Mouse (Mus musculus) erythroblast, adult 5-6 weeks (primary cell): ENCODE results near the gene Gm20388. TPM values are rescaled to one million over a fixed set of nuclear protein-coding genes. Genes with fewer than 3 reads are reported as not detected.
"Not testable (repeated sequence)": the region's sequence is repeated elsewhere in the genome, so short reads cannot be mapped to it uniquely, and the experiment has no call there.

Source experiments
- ATAC-seq: replicated peaks from 2 replicates; pipeline ENCODE4 v1.8.0; 2016; ENCODE audit warnings: moderate number of reproducible peaks, mild to moderate bottlenecking, moderate TSS enrichment, inconsistent platforms; ENCODE audit not compliant: poor library complexity, low FRiP score, severe bottlenecking
- total RNA-seq, 2 experiments: library from RNA; stranded (forward) in 1 of 2; stranded (reverse) in 1 of 2; fragments of 150-400 nt in 1 of 2; fragments of 200-764, 138-1000 nt in 1 of 2; gene quantifications; 2 replicates each; pipeline versions ENCODE4 v1.2.3 to v1.2.4; 2015 to 2017; ENCODE audit warnings: low replicate concordance in 2 of 2

Gm20388 gene
- total RNA-seq, 2 experiments from 2014 or later: 2.9 to 7.8 TPM

DNA sequence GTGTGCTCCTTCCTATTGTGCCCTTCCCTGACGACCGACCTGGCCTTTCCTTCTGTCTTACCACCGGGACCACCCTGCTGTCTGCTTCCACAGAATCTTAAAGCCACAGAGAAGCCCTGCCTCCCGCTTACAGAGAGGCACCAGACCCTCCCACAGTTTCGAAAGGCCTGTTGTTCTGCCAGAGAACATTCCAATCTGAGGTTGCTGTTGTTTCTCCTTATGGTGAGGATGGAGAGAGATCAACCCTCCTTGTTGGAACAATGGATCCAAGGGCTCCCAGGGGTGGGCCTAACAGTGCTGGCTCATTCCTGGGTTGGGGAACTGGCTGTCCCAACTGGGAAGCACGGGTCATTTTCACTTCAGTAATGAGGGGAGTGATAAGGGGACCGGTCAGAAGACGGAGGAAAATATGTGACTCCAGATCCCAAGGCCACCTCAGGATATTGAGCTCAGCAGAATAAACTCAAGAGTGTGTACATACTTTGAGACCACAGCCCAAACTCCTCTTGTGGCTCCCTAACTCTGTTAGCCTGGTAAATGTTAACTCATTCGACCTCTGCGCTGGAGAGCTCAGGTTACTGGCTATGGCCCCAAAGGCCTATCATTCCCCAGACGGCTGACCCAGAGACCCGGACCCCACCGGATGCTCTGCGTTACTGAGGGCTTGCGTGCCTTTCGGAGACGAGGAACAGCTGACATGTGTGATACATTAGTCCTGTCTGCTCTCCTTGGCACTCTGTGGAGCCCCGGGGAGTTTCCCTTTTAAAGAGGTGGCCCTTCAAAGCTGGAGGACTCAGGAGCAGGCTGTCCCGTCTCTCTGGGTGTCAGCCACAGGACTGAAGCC lies 3275.1 kb downstream of the Gm20388 start, which contains the start of gene Dpep1:
Gene Dpep1, plus strand, starts transcription at position 677 of the 844 bp plus-strand sequence.
- ATAC-seq: no peak

DNA sequence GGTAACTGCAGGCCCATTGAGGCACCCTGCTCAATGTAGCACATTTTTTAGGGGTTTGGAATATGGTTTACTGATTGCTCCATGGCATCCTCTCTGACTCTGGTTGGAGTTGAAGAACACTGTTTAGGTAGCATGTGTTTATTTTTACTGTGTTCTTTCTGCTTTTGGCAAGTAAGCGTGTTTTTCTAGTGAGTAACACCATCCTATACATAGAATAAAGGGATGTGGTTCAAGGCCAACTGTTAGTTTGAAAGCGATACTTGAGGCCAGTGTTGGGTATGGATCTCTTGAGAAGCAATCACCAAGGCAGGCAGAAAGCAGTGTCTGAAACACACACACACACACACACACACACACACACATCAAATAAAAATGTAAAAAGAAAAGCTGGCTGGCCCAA lies 3277.4 kb downstream of the Gm20388 start:
- no peak for ATAC-seq

DNA sequence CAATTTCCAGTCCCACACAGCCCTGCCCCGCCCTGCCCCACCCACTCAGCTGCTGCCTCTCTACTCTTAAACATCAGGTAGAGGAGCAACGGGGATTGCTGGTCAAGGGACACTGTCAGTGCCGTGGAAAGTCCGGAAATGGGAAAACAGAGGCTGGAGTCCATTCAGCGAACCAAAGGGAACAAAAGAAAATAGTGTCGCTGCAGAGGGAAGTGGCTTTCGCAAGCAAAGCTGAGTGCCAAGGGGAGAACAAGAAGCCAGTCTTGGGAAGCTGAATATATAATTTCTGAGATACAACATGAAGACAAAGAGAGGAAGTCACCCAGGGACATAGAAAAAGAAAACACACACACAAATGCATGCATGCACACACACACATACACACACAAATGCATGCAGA lies 3278.2 kb downstream of the Gm20388 start:
- no peak for ATAC-seq

DNA sequence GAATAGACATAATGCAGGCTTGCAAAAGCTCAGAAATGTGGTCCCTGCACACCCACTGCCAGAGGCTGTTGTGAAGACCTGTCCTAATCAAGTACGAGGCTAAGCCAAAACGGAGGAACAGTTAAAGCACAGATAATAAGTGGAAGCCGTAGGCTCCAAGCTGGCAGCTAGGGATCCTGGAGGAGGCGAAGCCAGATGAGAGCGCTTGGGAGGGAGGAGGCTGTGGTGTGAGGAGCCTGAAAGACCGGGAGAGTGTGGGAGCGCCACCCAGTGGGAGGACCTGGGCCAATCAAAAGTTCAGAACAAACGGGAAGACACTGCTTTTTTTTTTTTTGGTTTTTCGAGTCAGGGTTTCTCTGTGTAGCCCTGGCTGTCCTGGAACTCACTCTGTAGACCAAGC lies 3280.0 kb downstream of the Gm20388 start:
- ATAC-seq: no peak

DNA sequence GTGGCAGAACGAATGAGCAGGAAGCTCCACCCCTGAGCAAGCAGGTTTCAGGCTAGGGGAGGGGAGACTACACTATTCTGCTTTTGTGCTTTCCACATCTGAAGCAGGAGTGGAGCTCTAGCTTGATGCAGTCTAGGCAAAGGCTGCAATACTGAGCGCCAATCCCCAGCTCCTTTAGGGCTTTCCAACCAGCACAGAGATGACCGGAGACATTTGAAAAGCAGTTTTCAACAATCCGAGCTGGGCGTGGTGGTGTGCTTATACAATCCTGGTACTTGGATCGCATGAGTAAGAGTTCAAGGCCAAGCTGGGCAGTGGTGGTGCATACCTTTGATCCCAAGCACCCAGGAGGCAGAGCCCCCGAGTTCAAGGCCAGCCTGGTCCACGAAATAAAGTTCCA lies 3281.3 kb downstream of the Gm20388 start:
- ATAC-seq: no peak

DNA sequence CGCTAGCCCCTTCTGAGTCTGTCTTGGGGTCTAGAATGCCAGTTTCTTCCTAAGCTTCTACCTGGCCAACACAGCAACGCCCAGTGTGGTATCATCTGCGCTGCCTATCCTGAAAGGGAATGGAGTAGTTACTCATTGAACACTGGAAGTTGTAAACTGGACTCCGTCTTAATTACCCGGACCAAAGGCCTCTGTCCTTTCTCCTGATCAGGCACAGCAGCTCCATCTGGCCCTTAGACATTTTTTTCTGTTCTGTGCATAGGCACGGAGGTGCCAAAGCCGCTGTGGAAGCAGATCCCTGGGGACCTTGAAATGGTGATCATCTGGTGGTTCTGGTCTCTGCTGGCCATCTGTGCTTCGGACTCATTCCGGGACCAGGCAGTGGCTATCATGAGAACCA lies 3283.1 kb downstream of the Gm20388 start:
- ATAC-seq: no peak

DNA sequence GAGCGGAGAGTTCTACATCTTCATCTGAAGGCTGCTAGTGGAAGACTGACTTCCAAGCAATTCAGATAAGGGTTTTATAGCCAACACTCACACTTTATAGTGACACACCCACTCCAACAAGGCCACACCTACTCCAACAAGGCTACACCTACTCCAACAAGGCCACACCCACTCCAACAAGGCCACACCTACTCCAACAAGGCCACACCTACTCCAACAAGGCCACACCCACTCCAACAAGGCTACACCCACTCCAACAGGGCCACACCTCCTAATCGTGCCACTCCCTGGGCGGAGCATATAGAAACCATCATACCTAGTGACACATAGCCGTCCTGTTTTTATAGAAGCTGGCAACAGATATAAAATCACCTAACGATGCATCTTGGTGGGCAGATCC lies 3286.4 kb downstream of the Gm20388 start:
- ATAC-seq: 0 out of 2 replicates have a peak, but pooled peaks have one; percentile 43

DNA sequence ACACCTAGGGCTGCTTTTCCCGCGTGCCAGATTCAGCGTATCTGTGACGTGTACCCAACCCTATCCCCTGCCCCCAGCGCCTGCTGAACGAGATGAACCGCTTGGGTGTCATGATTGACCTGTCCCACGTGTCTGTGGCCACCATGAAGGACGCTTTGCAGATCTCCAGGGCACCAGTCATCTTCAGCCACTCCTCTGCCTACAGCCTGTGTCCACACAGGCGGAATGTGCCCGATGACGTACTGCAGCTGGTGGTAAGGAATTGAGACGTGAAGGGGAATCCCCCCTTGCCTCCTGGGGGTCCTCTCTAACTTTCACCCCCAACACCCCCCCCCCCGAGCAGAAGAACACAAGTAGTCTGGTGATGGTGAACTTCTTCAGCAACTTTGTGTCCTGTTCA lies 3289.2 kb downstream of the Gm20388 start:
- ATAC-seq: no peak

DNA sequence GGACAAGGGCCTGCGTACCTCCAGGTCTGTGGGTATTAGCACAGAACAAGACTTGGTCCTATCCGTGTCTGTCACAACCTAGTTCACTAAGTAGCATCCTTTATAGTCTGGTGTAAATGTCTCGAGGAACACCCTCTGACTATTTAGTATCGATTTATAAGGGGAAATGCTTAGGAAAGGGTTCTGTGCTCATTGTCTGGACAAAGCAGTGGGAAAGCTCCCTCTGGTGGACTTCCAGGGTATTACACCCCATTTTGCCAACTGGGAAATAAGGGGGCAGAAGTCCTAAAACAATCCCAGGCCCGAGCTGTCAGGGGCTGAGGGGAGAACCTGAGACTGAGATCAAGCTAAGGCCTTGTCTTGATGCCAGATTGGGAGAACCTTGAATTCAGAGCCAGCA lies 3291.6 kb downstream of the Gm20388 start:
- peak; percentile 59 for ATAC-seq

DNA sequence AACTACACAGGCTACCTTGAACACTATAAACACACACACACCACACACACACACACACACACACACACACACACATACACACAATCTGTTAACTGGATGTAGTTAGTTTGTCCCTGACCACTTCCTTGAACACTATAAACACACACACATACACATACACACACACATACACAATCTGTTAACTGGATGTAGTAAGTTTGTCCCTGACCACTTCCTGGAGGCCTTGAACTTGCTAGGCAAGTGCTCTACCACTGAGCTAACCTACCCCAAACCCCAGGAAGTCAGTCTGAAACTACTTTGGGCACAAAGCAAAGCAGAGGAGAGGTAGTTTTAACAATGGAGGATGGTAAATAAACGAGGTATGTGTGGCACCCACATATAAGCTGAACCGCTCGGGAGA lies 3292.9 kb downstream of the Gm20388 start:
- no peak for ATAC-seq

DNA sequence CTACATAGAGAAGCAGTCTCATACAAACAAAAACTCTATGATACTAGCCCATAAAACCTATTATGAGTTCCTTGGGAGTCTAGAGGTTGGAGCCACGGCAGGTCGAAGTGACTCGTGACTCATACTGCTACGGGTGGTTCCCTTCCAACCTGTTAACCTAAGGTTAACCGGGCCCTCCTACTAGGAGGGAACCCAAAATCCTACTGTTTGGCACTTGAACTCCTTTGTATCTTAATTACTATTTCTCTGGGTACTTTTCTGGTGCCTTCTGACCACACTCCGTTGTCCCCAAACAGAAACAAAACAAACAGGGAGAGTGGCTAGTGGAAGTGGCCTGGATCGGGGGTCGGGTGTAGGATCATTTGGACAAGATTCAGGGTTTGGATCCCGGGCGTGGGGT lies 3301.2 kb downstream of the Gm20388 start:
- ATAC-seq: no peak

DNA sequence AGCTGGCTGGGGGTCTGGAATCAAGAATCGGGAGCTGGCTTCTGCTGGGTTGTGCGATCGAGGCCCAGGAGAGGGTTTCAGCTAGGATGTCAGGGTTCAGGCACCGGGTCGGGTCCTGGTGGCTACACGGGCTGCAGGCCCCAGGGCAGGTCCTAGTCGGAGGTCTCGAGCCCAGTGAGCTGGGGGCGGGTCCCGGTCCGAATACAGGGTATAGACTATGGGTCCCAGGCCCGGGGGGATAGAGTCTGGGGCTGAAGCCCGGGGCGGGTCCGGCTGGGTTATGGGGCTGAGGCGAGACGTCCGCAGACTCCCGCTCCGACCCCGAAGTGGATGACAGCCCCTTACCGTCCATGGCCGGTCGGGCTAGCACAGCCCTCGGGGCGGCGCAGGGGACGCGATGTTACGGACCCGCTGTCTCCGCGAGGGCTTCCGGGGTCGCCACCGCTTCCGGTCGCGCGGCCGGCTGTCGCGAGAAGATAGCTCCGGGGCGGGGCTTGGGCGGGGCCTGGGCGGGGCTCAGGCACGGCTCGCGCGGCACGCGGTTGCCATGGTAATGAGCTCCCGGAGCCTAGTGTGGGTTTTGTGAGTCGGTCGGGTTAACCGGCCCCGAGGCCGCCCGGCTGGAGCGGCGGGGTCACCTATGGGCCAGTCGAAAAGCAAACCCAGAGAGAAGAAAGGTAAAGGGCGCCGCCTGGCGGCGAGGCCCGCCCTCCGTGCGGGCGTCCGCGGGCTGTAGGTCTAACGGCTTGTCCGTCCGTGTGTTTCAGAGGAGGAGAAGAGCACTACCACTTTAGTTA lies 3301.9 kb downstream of the Gm20388 start, which contains the start of the genes Chmp1a and Spata33:
Gene Chmp1a, minus strand, starts transcription at position 443 of the 797 bp plus-strand sequence.
Gene Spata33, plus strand, starts transcription at position 512 of the 797 bp plus-strand sequence.
- peak; percentile 85 for ATAC-seq

DNA sequence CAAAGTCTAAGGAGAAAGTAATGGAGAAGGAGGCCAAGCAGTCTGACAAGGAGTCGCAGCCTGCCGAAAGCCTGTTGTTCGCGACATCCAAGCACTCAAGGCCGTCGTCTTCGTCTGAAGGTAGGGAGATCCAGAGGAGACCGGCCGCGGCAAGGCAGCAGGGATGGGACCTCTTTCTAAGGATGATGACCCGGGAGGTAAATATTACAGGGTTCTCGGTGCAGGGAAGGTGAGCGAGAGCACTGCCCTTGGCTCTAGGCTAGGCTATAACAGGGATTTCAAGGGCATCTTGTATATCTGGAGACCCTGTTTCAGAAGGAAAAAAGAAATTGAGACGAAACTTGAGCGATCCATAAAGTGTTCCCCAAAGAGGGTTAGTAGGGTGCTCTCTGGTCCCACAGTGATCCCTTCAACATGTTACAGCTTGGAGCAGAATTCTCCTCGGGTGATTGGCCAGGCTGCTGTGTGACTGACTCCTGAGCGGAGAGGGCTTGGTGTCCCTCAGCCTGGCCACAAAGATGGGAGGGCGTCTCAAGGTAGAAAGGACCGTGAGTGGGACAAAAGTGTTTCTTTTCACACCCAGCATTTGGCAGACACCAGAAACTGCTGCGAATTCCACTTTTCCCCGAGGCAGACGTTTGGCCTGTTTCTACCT lies 3302.6 kb downstream of the Gm20388 start:
- ATAC-seq: peak; percentile 21

DNA sequence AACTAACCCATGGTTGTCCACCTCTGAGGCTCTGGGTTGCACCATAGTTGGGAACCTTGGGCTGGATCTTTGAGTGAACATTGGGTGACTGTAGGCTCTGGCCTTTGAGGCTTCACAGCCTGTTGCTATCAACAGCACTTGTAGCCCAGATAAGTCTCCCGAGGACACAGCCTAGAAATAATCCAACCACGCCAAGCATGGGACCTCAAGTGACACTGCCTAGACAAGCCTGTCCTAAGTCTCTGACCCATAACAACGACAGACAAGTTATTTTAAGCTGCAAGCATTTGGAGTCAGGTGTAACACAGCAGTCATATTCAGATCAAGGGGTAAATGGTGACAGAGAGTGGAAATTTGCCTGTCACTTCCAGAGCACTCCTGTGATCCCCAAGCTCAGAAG lies 3304.8 kb downstream of the Gm20388 start:
- no peak for ATAC-seq

DNA sequence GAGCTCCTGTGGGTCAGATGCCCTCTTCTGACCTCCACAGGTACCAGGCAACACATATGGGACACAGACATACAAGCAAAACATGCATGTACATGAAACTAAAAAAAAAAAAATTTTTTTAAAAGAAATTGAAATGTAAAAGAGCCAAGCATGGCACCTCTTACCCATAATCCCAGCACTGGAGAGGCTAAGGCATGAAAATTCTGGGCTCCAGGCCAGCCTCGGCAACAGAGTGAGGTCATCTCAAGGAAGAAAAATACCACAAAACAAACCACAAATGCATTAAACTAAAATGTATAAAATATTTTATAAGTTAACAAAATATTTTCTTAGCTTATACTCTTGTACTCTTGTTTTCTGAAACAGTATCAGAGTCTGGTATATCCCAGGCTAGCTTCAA lies 3310.3 kb downstream of the Gm20388 start:
- ATAC-seq: no peak

DNA sequence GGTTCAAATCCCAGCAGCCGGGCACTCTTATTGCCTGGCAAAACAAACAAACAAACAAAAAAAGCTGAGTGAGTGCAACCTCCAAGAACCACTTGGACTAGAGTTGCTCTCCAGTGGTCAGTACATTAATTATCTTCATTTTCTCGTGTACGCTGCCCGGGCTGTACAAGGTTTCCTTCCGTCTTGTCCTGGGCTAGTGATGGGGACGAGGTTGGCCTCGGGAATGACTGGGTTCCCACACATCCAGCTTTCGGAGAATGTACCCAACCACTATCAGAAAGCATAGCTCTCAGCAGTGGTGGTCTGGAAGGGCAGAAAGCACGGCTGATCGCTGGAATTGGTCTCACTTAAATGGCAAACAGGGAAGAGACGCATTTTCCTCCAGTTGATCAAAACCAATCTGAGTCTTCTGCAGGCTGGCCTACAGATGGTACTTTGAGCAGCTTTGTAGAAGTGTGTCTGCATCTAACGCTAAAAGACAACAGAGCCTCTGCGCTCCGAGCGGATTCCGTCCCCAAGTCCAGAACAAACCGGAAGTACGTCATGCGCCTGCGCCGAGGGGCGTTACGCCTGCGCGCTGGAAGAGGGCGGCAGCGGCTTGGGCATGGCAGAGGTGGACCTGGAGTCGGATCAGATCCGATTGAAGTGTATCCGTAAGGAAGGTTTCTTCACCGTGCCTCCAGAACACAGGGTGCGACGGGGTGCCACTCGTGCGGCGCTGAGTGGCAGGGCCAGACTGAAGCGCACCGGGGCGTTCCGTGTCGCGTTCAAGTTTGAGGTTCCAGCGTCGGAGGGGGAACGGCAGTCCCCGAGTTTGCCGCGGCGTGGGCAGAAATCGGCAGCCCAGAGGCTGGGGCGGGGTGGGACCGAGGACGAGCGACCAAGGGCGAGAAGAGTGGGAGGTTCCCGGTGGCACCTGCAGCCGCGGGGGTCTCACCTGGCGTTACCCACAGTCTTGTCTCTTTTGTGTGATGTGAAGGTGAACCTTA lies 3313.9 kb downstream of the Gm20388 start, which contains the start of gene Cdk10:
Gene Cdk10, plus strand, starts transcription at position 565 of the 989 bp plus-strand sequence.
- ATAC-seq: peak; percentile 98

DNA sequence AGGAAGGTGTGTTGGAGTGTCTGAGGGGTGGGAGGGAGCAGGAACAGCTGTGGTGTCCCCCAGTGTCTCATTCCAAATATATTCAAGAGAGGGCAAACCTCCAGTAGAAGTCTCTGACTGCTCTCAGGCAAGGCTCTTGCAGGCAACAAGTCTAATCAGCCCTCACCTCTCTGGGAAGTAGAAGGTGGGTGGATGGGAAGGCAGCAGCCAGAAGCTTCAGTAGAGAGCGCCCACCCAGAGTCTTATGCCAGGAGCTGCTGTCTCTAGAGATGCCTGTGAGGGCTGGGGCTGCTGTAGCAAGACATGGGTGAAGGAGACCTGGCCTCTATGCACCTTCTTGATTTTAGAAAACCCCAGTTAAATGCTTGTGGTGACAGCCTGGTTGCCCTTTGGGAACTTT lies 3317.8 kb downstream of the Gm20388 start:
- no peak for ATAC-seq

DNA sequence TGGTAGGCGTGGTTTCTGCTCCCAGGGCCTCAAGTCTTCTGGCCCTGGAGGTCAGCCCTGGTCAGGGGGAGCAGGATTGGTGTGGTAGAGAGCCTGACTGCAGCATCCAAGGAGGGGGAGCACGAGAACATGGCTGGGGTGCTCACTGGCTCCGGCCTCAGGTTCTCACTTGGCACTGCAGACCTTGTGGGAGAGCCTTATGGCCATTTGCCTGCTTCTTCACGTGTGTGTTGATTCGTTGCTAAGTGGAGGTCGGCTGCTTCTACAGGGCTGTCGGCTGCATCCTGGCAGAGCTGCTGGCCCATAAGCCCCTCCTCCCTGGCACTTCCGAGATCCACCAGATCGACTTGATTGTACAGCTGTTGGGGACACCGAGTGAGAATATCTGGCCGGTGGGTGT lies 3319.7 kb downstream of the Gm20388 start:
- not testable (repeated sequence) for ATAC-seq

DNA sequence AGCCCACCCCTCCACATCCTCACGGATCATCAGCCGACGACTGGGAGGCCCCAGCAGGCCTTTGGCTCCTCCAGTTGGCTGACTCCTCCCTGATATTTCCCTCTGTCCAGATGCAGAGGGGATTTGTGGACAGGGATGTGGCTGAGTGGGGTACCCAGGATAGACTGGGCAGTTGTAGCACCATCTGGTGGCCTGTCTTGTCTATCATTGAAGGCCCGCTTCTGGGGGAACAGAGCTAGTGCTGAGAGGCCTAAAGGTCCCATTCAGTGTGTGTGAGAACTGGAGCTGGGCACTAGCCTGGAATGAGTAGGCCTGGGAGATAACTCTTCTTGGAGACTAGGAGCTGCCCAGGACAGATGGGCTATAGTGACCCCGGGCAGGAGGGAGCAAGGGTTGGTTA lies 3321.1 kb downstream of the Gm20388 start:
- no peak for ATAC-seq
